Mouse (Mus musculus): Measurements from ENCODE around the gene Ccdc124.

Ccdc124 gene

DNA sequence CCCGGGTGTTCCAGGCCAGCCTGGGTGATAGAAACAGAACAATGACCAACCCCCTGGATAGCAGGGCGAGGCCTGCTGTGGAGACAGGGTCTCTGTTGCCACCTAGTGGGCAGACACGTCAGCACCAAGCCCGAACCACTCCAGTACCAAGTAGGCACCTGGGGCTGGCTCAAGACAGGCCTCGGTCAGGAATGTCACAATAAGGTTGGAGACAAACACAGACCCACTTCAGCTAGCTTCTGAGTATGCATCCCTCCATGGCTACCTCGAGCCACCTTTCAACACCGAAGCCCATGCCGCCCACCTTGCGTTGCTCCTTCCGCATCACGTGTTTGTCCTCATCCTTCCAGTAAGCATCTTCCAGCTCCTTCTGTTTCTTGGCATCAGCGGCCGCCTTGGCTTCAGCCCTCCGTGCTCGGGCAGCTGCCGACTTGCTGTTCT, 4.1 kb downstream of the Ccdc124 start:
- no peak for DNase-seq (ENCODE audit: low read depth)

DNA sequence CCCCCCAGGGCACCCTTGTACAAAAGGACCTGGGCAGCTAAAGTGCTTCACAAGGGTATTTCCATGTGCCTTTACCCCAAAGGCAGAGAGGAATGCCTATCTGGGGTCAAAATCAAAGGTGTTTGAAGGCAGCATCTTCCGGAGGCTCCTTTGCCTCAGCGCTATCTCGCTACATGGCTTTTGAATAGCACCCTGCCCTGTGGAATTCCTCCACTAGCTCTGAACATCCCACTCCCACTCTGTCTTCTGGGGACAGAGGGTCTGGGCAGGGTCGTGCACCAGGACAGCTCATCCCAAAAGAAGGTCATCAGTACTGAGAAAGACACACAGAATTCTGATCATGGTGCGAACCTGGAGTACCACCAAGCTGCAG, 4.5 kb downstream of the Ccdc124 start:
- no peak for DNase-seq (ENCODE audit: low read depth)

DNA sequence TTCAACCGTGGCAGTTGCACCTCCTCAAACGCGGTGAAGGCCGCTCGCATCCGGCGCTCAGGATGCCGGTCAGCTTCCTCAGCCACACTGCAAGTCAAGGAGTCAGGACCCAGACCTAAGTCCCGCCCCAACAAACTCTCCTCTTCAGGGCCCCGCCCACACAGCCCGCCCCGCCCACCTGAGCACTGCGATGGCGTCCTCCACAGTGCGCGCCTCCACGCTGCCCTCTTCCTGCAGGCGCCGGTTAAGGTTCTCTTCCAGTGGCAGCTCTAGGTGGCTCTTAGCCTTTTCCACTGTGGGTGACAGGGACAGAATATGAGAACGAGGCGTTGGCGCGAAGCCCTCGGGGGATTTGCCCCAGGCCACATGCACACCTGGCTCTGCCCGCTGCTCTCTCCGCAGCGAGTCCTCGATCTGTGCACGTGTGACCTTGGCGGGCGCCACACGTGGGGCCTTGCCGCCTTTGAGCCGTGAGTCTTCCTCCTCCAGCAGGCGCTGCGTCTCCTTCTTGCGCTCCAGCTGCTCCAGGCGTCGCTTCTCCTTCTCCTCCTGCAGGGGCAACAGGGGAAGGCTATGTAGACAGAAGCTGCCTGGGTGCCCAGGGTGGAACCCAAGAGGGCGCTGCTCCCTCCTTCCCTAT, 5.1 kb downstream of the Ccdc124 start:
- DNase-seq (ENCODE audit: low read depth): no peak

DNA sequence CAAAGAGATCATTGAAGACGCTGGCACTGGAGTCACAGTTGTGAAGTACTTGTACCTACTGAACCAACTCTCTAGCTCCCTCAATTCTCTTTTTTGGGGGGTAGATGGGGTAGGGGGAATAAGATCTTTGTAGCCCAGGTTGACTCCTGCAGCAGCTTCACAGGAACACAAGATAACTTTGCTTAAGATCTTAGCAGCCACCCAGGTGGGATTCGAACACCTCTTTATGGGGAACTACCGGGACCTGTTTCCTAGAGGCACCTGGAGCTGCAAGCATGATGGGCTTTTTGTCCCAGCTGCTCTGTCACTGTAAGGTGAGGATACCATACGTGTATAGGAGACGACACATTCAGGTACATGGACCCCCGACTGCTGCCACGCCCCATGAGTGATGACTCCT, 7.2 kb downstream of the Ccdc124 start:
- no peak for DNase-seq (ENCODE audit: low read depth)

DNA sequence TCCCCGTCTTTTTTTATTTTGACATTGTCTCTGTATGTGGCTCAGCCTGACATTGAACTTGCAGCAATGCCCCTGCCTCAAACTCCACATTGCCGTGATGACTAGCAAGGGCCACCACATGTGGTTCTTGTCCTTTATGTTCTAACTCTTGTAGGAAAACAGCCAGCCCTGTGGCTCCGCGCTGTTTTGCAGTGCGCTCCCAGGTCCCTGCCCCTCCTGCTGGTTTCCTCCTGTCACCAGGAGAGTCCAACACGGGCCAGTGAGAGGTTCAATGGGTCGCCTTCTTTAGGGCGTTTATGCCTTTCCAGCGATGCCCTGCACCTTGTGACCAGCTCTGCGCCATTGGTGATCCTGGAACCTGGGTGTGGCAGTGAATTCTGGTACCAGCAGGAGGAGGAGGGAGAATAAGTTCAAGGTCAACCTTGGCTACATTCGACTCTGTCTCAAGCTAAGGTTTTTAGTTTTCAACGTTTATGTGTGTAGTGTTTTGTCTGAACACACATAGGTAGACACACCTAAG, 7.7 kb downstream of the Ccdc124 start:
- no peak for DNase-seq (ENCODE audit: low read depth)

DNA sequence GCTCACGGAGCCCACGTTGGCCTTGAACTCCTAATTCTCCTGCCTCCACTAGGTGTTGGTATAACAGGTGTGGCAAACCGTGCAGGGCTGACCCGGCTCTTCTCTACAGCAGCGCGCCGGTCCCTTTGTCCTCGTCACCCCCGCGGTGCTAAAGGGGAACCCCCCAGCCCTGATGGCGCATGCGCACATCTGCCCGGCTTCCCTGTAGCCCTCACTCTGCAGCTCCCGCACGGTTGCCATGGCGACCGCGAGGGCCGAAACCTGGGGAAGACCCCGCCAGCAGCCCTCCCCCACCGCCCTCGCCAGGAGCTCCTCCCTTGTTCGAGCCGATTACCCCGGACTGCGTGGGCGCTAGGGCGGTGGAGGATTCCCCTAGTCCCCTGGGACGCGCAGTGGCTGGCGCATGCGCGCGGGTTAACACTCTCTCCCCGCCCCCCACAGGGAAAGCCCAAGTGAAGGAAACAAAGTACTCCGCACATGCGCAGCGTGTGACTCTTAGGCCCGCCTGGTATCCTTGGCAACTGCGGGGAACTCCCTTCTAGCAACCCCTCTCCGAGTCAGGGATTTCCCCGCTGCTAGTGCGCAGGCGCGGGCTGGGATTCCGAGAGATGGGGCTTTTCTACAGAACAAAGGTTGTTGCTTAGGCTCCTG, 8.3 kb downstream of the Ccdc124 start:
- peak; percentile 100 for DNase-seq (ENCODE audit: low read depth)

DNA sequence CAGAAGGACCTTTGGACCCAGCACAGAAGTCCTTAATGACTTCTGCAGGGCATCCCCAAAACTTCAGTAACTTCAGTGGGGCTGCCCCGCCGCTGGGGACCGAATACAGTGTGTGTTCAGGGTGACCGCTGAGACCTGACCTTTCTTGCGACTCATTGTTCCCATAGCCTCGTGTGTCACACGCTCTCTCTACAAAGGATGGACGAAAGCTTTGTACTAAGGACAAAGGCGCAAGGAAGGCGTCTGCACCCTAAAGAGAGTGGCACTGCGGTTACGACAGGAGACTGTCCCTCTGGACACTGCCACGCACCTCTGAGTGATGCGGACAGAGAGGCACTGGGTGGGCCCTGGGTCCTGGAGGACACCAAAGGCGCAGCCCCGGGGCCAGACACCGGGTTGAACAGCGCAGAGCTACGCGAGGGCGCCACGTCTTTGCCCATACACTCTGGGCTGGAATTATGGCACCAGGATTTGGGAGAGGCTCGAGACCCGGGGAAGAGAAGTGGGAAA, 9.0 kb downstream of the Ccdc124 start:
- no peak for DNase-seq (ENCODE audit: low read depth)

DNA sequence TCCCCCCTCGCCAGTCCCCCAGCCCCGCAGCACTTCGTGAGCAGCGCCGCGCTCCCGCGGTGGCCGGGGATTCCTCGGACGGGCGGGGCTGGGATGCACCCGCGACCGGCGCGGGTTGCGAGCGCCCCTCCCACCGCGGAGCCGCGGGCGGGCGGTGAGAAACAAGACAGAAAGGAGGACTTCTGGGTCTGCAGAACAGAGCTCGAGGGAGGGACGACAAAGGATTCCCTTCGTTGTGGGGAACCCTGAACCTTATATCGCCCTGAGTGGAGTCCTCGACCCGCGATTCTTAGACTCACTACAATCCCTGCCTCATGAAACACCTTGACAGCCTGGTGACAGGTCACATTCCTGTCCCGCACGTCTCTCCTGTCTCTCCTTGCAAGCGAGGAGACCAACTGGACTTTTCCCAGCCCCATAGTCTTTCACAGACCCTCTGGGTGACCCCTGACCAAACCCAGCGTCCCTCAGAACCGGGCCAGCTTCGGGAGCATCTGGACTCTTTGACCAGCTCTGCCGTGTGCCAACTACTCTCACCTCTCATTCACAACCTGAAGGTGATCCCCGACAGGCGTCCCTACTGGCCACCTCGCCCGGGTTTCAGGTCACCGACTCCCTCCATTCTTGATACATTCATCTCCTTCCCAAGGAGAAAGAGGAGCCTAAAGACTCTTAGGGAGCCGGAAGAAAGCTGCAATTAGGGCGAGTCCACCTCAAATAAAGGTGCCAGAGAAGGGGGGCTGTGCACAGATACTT, 9.6 kb downstream of the Ccdc124 start:
- DNase-seq (ENCODE audit: low read depth): no peak

DNA sequence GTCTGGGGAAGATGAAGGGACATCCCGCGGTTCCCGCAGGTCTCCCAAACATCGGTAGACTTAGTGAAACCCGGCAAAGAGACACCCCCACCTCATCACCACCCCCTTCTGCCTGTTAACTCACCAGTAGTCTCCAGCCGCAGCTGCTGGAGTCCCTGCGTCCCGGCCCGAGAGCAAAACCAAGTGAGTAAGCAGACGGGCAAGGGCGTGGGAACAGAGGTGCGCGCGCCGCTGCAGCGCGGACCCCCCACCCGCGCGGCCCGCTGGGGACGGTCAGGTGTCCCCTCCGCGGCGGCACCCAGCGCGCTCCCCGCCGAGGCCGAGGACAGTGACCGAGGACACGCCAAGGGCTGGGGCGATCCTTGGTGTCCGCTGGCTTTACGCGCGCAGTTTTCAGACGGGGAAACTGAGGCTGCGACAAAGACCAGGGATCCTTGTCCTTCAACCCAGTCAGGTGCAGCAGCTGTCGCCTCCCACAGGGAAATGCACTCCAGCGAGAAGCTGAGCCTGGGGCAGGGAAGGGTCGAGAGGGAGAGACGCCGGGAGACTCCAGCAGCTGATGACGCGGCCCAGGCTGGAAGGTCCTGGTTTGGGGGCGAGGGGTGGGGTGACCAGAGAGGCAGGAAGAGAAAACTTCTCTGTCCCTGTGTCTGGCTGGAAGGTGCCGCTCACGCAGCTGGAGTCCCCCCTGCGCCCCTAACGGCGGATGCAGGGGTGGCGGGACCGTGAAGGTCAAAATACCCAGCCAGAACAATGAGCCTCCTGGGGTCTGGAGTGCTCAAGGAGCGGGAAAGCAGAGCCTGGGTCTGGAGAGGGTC, 10.7 kb downstream of the Ccdc124 start, which contains the start of gene Kcnn1:
Gene Kcnn1 (minus strand): TSS at position 435 of the 818 bp plus-strand sequence.
- no peak for DNase-seq (ENCODE audit: low read depth)

DNA sequence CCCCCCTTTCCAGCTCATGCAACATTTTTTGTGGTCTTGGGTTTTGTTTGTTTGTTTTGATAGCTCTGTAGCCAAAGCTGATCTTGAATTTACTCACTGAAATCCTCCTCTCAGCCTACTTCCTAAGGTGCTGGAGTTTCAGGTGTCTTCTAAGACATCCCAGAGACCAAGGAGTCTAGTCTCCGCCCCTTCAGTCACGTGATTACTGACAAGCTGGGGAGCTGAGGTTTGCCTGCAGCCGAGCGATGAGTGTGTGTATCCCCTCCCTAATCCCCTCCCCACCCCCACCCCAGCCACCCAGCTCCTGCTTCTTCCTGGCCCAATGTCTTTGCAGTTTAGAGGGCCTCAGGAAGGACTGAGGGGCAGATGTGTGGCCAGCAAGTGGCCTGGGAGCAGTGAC, 16.2 kb downstream of the Ccdc124 start:
- no peak for DNase-seq (ENCODE audit: low read depth)

DNA sequence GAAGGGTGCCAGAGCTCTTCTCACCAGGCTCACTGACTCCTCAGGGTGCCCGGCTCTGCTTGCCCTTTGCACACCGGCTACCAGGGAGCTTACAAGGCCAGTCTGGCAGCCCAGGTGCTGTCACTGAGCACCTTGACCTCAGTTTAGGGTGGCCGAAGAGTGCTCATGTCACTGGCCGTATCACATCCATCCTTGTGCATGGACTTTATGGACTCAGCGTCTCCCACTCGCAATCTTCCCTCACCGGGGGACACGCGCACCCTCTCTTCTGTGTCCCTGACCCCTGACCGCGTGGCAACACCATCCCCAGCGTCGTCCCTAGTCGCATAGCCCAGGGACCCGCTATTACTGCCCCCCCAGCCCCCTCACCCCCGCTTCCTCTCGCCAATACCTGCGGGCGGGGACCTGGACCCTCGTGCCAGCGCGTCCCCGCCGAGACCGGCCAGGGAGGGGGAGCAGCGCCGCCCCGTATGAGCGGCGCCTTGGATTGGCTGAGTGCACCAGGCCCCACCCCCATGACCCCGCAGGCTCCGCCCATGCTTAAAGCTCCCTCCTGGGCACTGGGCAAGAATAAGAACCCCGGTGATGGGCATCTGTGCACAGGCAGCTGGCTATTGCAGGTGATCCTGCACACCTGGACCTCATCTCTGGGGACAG, 17.1 kb downstream of the Ccdc124 start:
- no peak for DNase-seq (ENCODE audit: low read depth)

DNA sequence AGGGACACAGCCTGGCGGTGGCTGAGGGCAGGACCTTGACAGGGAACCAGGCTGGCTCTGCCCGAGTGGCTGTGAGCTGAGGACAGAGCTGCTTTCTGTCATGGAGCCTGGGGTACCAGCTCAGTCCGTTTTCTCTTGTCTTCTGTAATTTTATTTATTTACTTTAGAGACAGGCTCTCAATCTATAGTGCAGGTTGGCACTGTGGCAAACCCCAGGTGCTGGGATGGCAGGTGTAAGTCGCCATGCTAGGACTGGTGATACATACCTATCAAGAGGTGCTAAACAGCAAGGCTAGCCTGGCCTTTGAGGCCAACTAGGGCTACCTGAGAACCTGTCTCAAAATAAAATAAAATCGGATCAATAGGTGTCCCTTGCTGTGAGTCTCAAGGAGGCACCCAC, 17.7 kb downstream of the Ccdc124 start:
- DNase-seq (ENCODE audit: low read depth): no peak

DNA sequence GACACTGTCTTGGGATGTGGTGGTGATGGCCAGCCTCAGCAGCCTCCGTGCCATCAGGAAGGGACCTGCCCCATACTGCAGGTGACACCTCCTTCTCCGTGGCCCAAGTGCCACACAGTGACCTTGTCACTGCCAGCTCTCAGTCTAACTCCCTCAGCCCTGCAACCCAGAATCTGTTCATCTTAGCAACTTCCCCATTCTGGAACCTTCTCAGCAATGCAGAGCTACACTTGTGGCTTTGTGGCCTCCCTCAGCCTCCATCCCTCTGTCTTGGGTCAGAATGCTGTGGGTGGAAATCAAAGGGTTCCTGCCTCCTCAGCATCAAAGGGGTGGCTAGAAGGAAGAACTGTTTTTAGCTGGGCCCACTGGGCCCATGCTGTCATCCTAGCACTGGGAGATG, 19.9 kb downstream of the Ccdc124 start:
- DNase-seq (ENCODE audit: low read depth): no peak

DNA sequence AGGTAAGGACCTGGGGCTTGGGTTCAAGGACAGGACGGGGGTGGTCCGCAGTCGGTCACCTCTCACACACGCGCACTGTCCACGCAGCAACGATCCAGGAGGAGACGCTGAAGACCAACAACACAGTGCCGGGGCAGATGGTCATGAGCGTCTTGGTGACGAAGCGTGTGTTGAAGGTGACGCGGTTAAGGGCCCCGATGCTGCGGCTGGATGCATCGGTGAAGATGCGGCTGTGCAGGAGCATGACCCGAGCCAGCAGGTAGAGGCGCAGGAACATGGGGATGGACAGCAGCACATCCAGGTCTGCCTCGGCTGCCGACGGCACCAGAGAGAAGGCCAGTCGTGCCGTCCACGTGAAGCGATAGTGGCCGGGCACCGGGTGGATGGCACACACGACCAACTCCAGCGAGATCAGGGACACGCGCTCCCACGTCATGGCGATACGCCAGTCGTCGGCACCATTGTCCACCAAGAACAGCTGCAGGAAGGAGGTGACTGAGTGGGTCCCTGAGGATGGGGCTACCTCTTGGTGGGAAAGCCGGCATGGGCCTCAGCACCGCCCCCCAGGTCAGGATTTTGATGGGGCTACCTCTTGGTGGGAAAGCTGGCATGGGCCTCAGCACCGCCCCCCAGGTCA, 21.0 kb downstream of the Ccdc124 start:
- no peak for DNase-seq (ENCODE audit: low read depth)

DNA sequence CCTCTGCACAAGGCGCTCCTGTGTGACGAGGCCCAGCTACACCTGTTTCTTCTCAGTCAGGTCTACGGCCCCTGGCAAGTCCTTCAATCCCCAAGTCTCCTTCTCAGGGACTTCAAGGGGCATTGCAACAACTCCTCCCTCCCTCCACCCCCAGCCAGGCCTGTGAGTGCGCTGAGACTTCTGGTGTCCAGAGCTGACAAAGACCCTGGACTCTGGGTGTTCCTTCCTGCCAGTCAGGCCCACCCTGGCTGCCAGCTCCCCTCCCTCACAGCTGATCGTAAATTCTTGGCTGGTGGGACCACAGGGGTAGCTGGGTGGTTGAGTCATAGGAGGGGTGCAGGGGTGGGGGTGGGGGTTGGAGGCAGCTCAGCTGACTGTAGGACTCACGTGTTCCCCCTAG, 21.9 kb downstream of the Ccdc124 start:
- no peak for DNase-seq (ENCODE audit: low read depth)

DNA sequence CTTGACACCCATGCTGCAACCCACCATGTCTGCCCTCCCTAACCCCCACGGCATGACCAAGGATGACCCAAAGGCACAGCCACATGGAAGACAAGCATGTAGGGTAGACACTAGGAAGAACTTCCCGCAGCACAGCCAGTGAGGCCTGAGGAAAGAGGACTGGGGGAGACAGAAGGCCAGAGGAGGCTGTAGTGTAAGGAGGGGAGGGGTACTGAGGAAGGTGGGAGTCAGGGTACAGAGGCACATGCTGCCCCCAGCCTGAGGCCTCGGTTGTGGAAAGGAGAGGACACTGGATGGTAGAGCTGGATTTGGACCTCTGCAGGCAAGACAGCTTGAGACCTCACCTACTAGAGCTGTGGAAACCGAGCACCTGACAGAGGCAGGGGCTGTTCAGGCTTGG, 22.8 kb downstream of the Ccdc124 start:
- no peak for DNase-seq (ENCODE audit: low read depth)

DNA sequence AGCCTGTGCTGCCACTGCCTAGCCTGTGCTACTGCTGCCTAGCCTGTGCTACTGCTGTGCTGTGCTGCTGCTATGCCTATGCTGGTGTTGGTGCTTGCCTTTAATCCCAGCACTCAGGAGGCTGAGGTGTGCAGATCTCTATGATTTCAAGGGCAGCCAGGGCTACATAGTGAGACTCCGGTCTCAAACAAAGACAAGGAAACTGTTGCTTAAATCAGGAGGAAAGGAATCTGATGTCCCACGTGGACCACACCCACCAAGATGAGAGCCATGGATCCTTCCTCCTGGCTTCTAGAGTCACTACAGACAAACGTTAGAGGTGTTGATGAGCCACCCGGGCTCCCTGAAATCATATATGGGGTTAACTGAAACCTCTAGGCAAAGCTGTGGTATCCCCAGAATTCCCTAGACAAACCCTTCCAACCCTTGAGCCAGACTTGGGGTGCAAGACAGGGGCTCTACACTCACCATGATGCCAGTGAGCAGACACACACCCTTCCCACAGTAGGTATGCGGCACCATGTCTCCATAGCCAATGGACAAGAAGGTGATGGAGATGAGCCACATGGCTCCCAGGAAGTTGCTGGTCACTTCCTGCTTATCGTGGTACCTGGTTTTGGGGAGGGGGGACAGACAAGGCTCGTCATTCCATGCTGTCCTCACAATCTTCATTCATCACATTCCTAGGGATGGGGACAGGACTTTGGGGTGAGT, 23.4 kb downstream of the Ccdc124 start:
- DNase-seq (ENCODE audit: low read depth): no peak

DNA sequence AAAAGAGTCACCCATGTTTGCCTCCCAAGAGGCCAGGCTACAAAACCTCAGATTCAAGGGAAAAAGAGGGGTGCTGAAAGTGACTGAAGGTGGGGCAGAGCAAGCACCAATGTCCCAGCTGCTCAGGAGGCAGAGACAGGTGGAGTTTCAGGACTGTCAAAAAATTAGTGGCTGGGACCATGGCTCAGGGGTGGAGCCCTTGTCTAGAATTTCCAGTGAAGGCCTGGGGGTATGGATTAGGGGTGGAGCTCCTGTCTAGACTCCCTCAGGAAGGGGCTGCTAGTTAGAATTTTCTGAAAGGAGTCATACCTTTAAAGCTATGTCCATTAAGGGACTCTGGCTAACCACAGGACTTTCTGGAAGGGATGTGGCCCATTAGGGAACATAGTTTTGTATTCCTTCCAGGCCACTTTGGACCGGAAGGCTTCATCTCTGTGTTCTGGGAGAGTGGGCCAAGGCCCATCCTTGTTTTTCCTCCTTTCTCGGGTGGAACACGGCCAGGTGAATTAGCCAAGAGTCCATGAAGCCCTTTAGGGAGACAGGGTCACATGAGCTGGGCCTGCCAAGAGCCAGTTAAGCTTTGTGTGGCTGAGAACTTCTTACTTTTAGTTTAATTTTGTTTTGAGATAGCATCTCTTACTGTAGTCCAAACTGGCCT, 24.3 kb downstream of the Ccdc124 start:
- DNase-seq (ENCODE audit: low read depth): no peak

DNA sequence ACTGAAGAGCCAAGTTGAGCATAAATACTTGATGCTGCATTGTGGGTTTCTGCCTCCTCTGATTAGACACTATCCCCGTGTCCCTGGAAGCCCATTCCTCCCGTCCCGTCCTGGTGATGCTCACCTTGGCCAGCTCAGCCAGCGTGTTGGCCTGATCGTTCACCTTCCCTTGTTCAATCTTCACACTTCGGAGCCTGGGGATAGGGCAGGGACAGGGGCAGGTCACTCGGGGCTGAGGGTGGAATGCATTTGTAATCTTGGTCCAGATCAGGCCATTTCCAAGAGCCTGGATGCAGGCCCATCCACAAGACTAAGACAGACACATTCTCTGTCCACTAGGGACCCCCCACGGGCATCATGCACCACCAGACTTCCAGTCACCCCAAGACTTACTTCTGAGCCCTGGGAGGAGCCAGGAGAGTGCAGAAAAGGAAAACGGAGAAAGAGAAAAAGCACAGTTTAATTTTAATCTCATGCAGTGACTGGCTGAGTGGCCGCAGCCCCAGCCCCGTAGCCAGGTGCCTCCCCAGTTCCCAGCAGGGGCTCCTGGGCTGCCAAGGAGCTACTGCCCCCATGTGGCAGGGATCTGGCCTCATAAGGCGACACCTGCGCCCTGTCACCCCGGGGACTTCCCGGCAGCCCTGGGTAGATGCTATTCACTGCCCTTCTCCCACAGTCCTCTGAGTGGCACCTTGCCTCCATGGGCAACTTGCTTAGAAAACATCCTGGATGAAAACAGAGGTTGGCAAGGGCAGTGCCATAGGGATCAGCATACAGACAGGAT, 27.2 kb downstream of the Ccdc124 start:
- DNase-seq (ENCODE audit: low read depth): no peak

Data from c-Kit-positive CD71-positive TER-119-negative erythroid progenitor cells, embryonic 14.5 days (primary cell).